Mouse (Mus musculus) heart, adult 2 months (tissue): Measurements from ENCODE around the gene Tnfaip8l3.

Source experiments
- CTCF ChIP-seq: fragments of 200-600 bp; IDR thresholded peaks from 2 replicates; pipeline ENCODE4 v1.8.1; 2022; ENCODE audit warnings: antibody characterized with exemption, mild to moderate bottlenecking, moderate library complexity
- EP300 ChIP-seq: fragments of 200-500 bp; IDR thresholded peaks from 2 replicates; pipeline ENCODE4 v1.6.1; 2011; ENCODE audit warnings: low read depth, low read length, control low read depth; ENCODE audit not compliant: insufficient read depth

DNA sequence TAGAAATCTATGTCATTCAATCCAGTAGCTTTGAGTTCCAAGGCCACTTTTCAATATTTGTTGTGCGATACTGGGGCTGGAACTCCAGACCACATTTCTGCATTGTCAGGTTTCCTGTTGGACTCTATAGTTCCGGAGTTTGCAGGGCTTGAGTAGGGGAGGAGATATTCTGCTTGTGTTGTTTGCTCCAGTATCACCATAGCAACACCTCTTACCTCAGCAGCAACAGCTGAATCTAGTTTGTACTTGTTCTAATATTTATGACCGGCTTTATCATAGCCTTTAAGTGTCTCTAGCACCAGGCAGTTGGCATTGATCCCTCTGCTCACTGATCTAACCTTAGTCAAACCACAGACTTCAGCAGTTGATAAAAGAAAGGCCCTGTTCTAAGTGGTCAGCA lies 45.4 kb downstream of the Tnfaip8l3 start:
- TF ChIP-seq CTCF (no peak), EP300 (no peak)
